Mouse (Mus musculus) left cerebral cortex, postnatal 14 days (tissue): ENCODE data around the gene B3gnt8. TPM values are rescaled to one million over a fixed set of nuclear protein-coding genes. Genes with fewer than 3 reads are reported as not detected.
"Not testable (repeated sequence)": the region's sequence is repeated elsewhere in the genome, so short reads cannot be mapped to it uniquely, and the experiment has no call there.

ENCODE experiments used
- DNase-seq, 2 experiments: peaks; one replicate each; pipeline ENCODE4 v3.0.0; 2021 to 2022; ENCODE audit warnings: low spot score in 2 of 2, mixed read lengths in 1 of 2
- intact Hi-C: fragments of 180-260 bp; cut with DNase I; formaldehyde crosslinking; loops from one replicate; pipeline ENCODE4 v1.15.1; 2025
- long read RNA-seq, 2 experiments: library from polyadenylated mRNA; stranded (forward); transcript quantifications; one replicate each; pipeline ENCODE4 v2.0.0; 2021
- total RNA-seq, 2 experiments: library from RNA; stranded (reverse); gene quantifications; 2 replicates each; pipeline ENCODE4 v1.2.3; 2021

B3gnt8 gene
- 1 to 10 TPM in 1 of 2 experiments, under 1 TPM in 1; 0.91 to 1.0 TPM for total RNA-seq
- long read RNA-seq, experiment 1, result 0 reads
- long read RNA-seq, experiment 2, result 0 reads

- no peak for DNase-seq
- intact Hi-C loops, result no loop called here
These were observed at the start of gene B3gnt8 for GRCm38 (mm10) chr7:25626509-25627430. B3gnt8 (plus strand) TSS chr7:25626654.

GRCm38 (mm10) chr7:25576793-25577437 lies 49.5 kb upstream of the B3gnt8 start:
- intact Hi-C loops, DNase-seq: not testable (repeated sequence)

GRCm38 (mm10) chr7:25579441-25579840 lies 47.0 kb upstream of the B3gnt8 start:
- no peak for DNase-seq
- intact Hi-C loops, result no loop called here

- DNase-seq, result no peak
- intact Hi-C loops, result no loop called here
These were observed 44.1 kb upstream of the B3gnt8 start for GRCm38 (mm10) chr7:25582301-25582810.

GRCm38 (mm10) chr7:25584651-25585050 lies 41.8 kb upstream of the B3gnt8 start:
- DNase-seq, result no peak
- intact Hi-C loops, result no loop called here

GRCm38 (mm10) chr7:25585351-25586204 lies 40.9 kb upstream of the B3gnt8 start:
- no peak for DNase-seq
- intact Hi-C loops, result no loop called here

- DNase-seq, result no peak
- intact Hi-C loops, result loop anchor here (10.0 kb wide), 1 partner anchor 106 kb away; no protein-coding TSS in a partner anchor
These were observed 35.2 kb upstream of the B3gnt8 start for GRCm38 (mm10) chr7:25591226-25591625.

- DNase-seq, result no peak
- intact Hi-C loops, result loop anchor here (10.0 kb wide), 1 partner anchor 109 kb away; no protein-coding TSS in a partner anchor
These were observed 32.6 kb upstream of the B3gnt8 start for GRCm38 (mm10) chr7:25593859-25594258.

- intact Hi-C loops, result loop anchor here (2.0 to 10.0 kb wide), 2 partner anchors 115 to 175 kb away; no protein-coding TSS in a partner anchor
- DNase-seq, result peak; percentile 80 to 84
These were observed 26.8 kb upstream of the B3gnt8 start for GRCm38 (mm10) chr7:25599663-25600062.

GRCm38 (mm10) chr7:25600666-25601065 lies 25.8 kb upstream of the B3gnt8 start:
- intact Hi-C loops, result loop anchor here (2.0 kb wide), 1 partner anchor 176 kb away; no protein-coding TSS in a partner anchor
- no peak for DNase-seq

- intact Hi-C loops, result loop anchor here (2.0 kb wide), 1 partner anchor 177 kb away; no protein-coding TSS in a partner anchor
- no peak for DNase-seq
These were observed 25.1 kb upstream of the B3gnt8 start for GRCm38 (mm10) chr7:25601346-25601745.

GRCm38 (mm10) chr7:25606625-25607063 lies 19.8 kb upstream of the B3gnt8 start:
- DNase-seq, result no peak
- intact Hi-C loops, result no loop called here

GRCm38 (mm10) chr7:25607196-25607595 lies 19.3 kb upstream of the B3gnt8 start:
- no peak for DNase-seq
- intact Hi-C loops, result no loop called here

GRCm38 (mm10) chr7:25610056-25610455 lies 16.4 kb upstream of the B3gnt8 start:
- intact Hi-C loops, result no loop called here
- DNase-seq, result no peak

GRCm38 (mm10) chr7:25611501-25611900 lies 15.0 kb upstream of the B3gnt8 start:
- intact Hi-C loops, result no loop called here
- no peak for DNase-seq

- intact Hi-C loops, result no loop called here
These were observed 12.4 kb upstream of the B3gnt8 start for GRCm38 (mm10) chr7:25614086-25614485.

GRCm38 (mm10) chr7:25614831-25615705 lies 11.4 kb upstream of the B3gnt8 start:
- no peak for DNase-seq
- intact Hi-C loops, result no loop called here

More at GRCm38 (mm10) chr7:25614086-25614485, 12.4 kb upstream of the B3gnt8 start:
- DNase-seq, result no peak

- DNase-seq, result no peak
- intact Hi-C loops, result no loop called here
These were observed 10.8 kb upstream of the B3gnt8 start, which contains the start of gene Erich4 for GRCm38 (mm10) chr7:25615706-25616011. Erich4 (minus strand) TSS chr7:25615892.
